Mouse (Mus musculus): ENCODE data around the gene Prmt1.
A peak's percentile ranks its signal among the peaks of the same experiment; 100 is the strongest.
"Not testable (repeated sequence)": the region's sequence is repeated elsewhere in the genome, so short reads cannot be mapped to it uniquely, and the experiment has no call there.

The Prmt1 gene

GRCm38 (mm10) chr7:44986192-44986878 is at the start of gene Prmt1:
Gene Prmt1 (minus strand): TSS chr7:44986568.
- peak; percentile 100 for DNase-seq

- DNase-seq = no peak
Measured at GRCm38 (mm10) chr7:45035631-45036030, 49.3 kb upstream of the Prmt1 start.

GRCm38 (mm10) chr7:45033722-45034359 is 47.5 kb upstream of the Prmt1 start:
- DNase-seq = no peak

DNA sequence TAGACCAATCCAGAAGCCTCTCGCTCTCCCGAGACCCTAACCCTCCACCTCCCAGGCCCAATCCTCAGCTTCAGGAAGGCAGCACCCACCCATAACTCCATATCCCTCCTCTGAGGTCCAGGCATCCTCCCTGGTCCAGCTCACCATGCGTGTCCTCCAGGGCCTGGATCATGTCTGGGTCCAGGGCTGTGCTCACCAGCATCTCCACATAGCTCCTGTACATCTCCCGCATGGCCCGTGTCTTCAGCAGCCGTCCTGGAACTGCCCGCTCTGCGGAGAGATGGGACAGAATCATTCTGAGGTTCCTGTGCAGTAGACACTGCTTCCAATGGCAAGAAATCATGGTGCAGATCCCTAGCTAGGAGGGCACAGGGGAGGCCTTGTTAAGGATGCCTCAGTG is 44.5 kb upstream of the Prmt1 start:
- DNase-seq = no peak

- DNase-seq = no peak
Measured at GRCm38 (mm10) chr7:45029995-45030394, 43.6 kb upstream of the Prmt1 start.

GRCm38 (mm10) chr7:45028351-45028750 is 42.0 kb upstream of the Prmt1 start:
- DNase-seq = no peak

DNA sequence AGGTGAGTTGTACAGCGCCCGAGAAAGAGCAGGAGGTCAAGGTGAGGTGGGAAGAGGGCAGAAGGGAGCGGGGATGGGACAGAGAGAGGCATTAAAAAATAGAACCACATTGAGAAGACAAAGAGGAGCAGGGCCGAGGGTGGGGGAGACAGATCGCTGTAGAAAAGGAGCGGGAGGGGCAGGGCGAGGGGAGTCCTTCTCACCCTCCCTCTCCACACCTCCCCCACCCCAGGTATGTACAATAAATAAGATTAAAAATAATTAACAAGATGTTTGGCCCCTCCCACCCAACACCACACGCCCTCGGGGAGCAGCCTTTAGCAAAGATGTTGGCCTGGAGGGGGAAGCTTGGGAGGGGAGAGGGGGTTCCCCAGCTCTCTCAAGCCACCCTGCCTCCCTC is 41.4 kb upstream of the Prmt1 start:
- no peak for DNase-seq

GRCm38 (mm10) chr7:45026256-45026655 is 39.9 kb upstream of the Prmt1 start:
- no peak for DNase-seq

GRCm38 (mm10) chr7:45025601-45026220 is 39.3 kb upstream of the Prmt1 start:
- no peak for DNase-seq

DNA sequence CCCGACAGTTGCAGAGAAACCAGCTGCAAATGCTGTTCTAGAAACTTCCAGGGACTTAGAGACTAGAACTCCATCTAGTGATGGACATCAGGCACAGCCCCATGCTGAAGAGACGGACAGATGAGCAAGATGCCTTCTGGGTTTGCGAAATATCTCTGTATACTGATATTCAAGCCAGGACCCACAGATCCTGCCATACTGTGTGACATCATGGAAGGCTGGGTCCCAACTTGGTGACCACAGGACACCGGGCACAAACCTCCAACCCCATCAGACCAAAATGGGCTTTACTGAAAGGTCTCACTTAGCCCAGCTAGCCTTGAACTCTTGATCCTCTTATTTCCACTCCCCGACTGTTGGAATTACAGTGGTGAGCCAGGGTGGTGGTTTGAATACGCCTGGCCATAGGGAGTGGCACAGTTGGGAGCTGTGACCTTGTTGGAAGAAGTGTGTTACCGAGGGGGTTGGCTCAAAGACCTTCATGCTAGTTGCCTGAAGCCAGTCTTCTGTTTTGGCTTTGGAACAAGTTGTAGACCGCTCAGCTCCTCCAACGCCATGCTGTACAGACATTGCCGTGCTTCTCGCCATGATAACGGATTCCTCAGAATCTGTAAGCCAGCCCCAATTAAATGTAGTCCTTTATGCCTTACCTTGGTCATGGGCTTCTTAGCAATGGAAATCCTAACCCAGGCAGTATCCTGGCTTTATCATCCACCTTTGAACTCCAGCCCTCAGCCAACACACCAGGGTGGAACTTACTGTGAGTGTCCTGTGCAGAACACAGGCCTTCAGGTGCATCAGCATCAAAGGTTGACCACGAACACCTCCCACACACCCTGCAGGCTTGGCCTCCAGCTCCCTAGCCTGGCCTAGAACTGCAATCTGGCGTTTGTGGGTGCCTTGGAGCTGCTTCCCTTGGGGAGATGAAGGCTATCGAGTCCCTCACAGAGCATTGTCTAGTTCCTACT is 38.2 kb upstream of the Prmt1 start:
- DNase-seq = no peak

DNA sequence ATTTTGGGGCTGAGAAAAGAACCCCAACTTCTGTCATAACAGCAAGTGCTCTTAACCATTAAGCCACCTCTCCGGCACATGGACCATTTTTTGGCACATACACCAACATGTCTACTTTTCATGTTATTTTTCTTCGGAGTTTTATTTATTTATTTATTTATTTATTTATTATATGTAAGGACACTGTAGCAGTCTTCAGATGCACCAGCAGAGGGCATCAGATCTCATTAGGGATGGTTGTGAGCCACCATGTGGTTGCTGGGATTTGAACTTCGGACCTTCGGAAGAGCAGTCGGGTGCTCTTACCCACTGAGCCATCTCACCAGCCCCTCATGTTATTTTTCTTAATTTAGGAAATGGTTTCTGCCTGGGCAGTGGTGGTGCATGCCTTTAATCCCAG is 37.3 kb upstream of the Prmt1 start:
- not testable (repeated sequence) for DNase-seq

DNA sequence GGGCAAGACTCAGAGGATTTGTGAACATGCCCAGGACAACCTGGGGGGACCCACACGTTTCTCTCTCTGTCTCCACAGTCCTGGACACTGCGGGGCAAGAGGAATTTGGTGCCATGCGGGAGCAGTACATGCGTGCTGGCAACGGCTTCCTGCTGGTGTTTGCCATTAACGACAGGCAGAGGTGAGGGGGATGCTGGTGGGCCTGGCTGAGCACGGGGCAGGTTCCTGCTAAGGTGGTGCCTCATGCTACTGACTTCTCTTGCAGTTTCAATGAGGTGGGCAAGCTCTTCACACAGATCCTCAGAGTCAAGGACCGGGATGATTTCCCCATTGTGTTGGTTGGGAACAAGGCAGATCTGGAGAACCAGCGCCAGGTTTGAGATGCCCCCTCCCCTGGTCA is 33.9 kb upstream of the Prmt1 start:
- DNase-seq = no peak

DNA sequence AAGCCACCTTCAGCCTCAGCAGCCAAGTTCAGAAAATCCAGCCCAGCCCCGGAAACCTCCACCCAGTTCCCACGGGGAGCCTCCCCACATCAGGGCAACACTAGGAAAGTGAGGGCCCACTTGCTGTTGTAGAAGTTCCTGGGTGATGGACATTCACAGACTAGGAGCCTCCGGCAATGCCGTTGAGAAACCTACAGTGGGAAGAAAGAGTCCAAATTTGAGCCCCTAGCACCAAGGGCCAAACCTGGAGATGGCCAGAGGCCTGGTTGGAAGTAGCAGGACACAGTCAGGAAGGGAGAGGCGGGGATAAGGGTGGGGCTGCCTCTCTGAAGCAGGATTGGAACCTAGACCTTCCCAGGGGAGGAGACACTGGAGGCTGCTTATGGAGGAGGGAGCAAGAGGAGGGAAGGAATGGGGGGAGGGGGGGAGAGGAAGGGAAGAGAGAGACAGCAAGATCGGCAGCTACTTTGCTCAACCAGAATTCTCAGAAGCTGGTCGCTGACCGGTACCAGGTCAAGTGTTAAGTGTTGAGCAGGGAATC is 32.7 kb upstream of the Prmt1 start:
- peak; percentile 57 for DNase-seq

DNA sequence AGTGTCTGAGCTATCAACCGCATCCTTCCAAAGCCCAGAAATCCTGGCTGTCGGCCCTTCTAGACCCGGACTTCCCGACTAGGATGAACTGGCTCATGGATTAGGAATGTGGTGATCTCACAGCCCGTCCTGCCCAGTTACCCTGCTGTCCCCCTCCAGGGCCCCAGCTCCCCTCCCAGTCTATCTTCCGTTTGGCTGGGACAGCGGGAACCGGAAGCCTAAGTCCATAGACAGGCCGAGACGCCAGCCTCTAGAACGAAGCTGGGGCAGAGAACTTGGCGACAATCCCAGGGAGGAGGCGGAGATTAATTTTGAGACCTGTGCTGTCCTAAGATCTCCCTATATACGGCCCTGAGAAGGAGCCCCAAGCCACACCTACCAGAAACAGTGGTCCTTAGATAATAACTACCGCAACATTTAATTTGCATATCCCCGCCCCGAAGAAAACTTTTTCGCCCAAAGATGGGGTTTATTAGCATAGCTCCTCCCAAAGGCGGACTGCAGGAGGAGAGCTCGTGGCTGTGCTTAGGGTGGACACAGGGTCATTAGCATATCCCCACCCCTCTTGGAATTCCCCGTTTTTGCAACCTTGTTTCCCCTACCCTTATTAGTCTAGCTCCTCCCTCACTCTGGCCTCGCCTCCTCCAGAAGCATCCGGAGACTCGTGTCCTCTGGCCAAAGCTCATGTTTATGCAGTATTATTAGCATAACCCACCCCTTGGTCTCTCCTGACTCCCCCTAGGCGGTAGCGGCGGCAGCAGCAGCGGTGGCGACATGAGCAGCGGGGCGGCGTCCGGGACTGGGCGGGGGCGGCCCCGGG is 31.1 kb upstream of the Prmt1 start, which contains the start of gene Rras:
Gene Rras (plus strand): TSS at position 720 of the 820 bp plus-strand sequence.
- peak; percentile 92 for DNase-seq

DNA sequence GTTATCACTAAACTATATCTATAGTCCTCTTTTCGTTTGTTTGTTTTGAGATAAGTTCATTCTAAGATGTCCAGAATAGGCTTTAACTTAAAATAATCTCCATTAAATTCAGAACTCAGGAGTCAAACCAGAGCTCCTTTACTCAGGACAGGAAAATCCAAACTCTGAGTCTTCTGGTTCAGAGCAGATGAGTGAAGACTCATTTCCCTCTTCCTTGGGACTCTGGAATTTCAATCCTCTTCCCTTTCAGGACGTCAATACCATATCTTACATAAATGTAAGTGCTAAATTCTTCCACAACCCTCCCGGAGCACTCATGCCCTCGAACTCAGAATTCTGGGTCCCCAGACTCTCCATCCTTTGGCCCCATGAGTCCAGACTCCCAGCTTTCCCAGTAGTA is 30.4 kb upstream of the Prmt1 start:
- DNase-seq = no peak

DNA sequence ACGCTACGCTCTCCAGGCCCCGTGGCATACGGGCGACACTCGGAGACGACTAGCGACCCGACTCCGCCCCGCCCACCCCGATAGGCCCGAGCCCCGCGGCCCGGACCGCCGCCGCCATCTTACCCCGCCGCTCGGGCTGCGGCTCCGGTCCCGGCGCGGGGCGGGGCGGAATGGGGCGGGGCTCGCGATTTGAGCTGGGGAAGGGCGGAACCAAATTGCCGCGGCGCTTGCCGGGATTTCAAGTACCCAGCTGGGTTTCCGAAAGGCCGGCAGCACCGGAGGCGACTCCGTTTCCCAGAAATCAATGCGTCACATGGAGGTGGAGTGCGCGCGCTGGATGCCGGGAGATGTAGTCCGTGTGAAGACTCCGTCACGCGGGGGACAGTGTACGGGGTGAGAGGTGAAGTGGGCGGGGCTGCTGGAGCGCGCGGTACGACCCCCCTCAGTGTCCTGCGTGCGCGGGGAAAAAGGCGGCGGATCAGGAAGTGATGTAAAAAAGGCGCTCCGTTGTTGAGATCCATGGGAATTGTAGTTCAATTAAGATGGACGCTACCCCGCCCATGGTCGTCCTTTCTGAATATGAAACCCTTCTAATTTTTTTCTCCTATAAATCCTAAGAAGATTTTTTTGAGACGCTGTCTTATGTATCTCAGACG is 29.7 kb upstream of the Prmt1 start, which contains the start of gene Scaf1:
Gene Scaf1 (minus strand): TSS at position 407 of the 656 bp plus-strand sequence.
- DNase-seq = peak; percentile 100

DNA sequence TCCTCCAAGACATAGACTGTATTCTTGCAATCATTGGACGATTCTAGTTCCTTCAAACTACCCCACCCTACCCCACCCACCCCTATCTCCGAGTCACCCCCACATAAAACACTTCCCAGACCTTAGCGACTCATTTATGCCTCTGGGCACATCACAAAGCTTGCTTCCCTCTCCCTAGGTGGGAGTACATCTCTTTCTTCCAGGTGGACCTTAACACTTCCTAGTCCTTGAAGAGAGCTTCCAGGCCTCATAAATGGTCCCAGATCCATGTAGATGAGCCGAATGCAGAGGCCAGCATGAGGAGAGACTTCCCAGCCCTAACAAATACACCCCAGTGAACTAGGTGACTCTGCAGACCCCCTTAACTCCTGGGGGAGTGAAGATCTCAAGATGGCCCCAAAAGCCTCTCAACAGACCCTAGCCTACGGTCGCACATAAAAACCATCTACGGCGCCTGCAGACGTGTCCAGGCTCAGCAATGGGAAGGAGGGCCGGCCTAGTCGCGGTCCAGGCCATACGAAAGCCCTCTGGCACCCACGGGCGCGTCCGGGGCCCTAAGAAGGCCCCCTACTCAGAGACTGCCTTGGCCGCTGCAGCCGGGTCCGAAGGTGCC is 29.1 kb upstream of the Prmt1 start:
- peak; percentile 72 for DNase-seq

DNA sequence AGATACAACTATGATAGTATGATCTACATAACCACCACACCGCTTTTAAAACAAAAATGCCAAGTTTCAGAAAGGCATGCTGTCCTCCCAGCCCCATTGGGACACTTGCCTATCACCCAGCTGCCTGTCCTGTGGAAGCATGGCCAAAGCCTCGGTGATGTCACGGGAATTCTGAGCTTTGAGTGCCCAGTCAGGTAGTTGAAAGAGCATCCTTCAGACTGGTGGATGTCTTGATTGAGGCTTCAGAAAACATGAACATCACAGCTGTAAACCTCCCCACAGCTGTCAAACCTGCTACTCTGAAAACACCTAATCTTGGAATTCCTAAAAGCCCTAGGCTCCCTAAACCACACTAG is 27.7 kb upstream of the Prmt1 start:
- DNase-seq = no peak

GRCm38 (mm10) chr7:45013366-45014095 is 27.2 kb upstream of the Prmt1 start:
- DNase-seq = no peak

GRCm38 (mm10) chr7:45012824-45013223 is 26.5 kb upstream of the Prmt1 start:
- DNase-seq = no peak

All from cerebellum, adult 9-10 months (tissue).